Mouse (Mus musculus) ovary, postnatal 36 days (tissue): Measurements from ENCODE around the gene Plcb3.

ENCODE experiments used
- DNase-seq: peaks from one replicate; pipeline ENCODE4 v3.0.0; 2022; ENCODE audit warnings: low spot score, mixed read lengths

Gene Plcb3

GRCm38 (mm10) chr19:6990712-6991111 lies 14.4 kb upstream of the Plcb3 start:
- DNase-seq: no peak

DNA sequence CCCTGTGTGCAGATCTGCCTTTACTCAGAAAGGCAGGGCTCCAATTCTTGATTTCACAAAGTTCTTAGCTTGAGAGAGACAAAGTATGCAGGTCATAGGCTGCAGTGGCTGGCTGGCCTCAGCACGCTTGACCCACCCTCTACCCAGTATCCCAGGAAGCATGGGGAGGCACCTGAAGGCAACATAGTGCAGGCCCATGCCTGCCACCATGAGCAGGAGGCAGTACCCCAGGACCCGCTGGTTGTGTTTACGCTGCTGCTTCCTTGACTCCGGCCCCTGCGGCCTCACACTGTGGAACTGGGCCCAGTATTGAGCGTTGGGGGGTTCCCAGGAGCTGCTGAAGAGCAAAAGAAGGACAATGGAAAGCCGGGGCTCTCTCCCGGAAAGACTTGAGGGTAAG lies 13.0 kb upstream of the Plcb3 start:
- DNase-seq: no peak

DNA sequence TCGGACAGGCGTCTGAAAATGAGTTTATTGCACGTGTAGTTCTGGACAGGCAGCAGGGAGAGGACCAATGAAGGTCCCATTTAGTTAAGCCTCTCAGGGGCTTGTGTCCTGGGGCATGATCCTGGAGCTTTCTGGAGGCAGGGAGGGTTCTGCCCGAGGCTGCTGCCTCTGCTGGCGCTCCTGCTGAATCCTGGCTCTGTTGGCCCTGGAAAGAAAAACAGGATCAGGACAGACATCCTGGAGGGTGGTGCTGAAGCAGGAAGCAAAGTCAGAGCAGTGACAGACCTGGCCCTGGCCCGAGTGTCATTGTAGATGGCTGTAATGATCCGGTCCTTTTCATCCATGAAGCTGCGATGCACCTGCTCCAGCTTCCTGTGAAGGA lies 11.6 kb upstream of the Plcb3 start:
- DNase-seq: no peak

GRCm38 (mm10) chr19:6987061-6987903 lies 11.0 kb upstream of the Plcb3 start, which contains the start of gene Vegfb:
Vegfb (minus strand) TSS chr19:6987651.
- peak; percentile 80 for DNase-seq

- DNase-seq: no peak
These were observed 9.9 kb upstream of the Plcb3 start for GRCm38 (mm10) chr19:6985951-6986708.

DNA sequence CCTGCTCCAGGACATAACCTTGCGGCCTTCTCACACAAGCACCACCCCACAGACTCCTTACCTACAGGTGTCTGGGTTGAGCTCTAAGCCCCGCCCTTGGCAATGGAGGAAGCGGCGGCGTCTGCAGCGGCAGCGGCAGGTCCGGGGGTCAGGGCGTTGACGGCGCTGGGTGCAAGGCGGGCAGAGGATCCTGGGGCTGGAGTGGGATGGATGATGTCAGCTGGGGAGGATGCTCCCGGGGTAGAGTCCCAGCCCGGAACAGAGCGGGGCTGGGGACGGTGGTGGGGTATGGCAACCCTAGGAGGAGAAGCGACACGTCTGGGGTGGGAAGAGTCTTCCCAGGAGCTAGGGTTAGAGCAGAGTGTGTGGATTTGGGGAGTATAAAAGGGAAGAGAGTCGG lies 9.0 kb upstream of the Plcb3 start:
- no peak for DNase-seq

GRCm38 (mm10) chr19:6983621-6984020 lies 7.4 kb upstream of the Plcb3 start:
- DNase-seq: no peak

DNA sequence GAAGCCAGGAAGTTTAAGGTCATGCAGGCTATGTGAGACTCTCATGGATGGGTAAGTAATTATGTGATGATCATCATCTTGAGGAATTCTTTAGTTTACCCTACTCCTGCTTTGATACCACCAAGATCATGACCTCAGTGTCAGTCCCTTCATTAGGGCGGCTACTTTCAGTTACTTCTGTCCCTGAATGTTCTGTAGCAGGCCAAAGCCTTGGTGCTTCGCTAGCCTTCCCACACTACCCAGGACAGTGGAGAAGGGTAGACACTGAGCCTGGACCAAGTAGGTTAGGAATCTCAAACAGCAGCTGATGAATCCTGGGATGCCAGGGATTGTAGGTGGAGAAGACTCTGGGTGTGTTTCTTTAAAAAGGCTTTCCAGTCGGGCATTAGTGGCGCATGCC lies 5.2 kb upstream of the Plcb3 start:
- DNase-seq: no peak

- peak; percentile 99 for DNase-seq
These were observed 4.3 kb upstream of the Plcb3 start, which contains the start of gene Fkbp2 for GRCm38 (mm10) chr19:6980381-6981093. Fkbp2 (minus strand) TSS chr19:6980501.

DNA sequence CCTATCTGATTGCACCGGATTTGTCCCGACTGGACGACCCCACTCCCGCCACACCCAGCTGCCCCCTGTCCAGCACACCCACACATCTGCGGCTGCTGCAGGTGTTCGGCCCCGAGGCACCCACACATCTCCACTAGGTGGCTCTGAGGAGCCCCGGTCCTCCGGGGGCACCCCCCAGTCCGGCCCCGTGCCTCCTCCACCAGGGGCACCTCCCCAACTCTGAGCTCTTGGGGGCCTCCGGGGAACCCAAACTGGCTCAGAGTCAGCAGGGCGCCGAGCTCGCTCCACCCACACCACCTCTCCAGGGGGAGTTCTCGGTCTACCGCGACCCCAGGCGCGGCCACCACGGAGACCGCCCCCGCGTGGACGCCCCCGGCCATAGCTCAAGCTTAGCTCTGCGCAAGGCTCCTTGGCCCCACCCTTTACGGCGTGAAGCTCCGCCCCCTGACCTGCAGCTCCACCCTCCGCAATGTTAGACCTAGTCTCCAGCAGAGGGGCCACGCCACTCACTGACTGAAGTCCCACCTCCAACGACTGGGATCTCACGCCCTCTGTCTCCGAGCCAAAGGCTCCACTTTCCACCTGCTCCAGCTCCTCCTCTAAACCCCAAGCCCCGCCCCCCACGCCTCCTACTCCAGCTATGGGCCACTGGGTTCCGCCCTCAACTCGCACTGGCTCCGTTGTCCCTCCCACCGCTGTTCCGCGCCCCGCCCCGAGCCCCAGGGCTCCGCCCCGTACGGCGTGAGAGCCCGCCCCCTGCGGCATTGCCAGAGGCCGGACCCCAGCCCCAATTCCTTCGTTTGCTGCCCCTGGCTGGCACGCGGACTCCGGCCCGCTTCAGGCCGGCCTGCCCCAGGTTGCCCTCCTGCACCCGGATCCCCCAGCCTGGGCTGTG lies 3.5 kb upstream of the Plcb3 start:
- peak; percentile 100 for DNase-seq

GRCm38 (mm10) chr19:6979001-6979479 lies 2.8 kb upstream of the Plcb3 start:
- peak; percentile 51 for DNase-seq

DNA sequence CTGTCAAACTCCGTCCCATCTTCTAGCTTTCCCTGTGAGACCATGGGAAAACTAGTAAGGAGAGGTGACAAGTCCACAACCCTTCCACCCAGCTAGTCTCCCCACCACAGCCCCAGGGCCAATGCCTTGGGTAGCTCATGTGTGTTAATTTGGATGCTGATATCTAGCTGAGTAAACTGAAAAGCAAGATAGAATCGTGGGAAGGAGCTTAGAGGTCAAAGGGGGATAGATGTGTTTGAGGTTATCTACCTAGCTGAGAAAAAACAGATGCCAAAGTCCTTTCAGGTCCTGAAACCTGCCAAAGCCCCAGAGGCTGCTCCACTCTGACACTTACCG lies 2.3 kb upstream of the Plcb3 start:
- no peak for DNase-seq

- DNase-seq: no peak
These were observed 1.7 kb upstream of the Plcb3 start for GRCm38 (mm10) chr19:6977759-6978638.

DNA sequence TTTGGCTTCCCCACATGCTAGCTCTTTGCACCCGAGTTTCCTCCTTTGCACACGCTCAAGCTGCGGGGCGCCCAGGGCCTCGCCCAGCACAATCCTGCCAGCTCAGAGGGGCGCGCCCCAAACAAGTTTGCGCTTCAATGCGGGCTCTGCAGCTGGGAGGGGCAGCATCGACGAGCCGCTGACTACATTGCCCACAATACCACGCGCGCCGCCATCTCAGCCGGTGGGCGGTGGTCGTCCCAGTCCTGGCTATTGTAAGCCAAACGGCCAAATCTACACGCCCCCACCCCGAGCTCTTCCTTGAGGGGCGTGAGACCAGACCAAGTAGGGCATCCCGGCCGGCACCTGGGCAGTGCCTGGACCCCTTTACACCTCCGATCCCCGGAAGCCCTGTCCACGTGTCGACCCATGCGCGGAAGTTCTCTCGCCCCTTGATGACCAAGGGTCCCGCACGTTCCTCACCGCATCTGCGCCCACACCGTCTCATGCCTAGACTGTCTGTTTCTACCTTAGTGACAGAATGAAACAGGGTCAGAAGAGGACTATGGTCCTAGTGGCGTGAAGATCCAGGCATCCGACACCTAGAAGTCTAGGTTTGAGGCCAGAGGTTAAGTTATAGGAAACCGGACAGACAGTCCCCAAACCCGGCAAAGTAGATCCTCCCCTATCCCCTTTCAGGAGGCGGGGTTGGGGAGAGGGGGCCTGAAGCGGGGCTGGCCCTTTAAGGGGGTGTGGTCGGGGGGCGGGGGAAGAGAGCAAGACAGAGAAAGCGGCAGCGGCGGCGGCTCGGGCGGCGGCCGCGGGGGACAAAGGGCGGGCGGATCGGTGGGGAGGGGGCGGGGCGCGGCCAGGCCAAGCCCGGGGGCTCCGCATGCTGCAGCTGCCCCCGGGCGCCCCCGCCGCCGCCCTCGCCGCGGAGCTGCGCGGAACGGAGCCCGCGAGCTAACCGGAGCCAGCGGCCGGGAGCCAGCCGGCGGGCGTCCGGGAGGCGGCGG lies 1.8 kb downstream of the Plcb3 start, which contains the start of gene Ppp1r14b:
TSS of gene Ppp1r14b (plus strand) at position 758 of the 995 bp plus-strand sequence.
- DNase-seq: peak; percentile 84

GRCm38 (mm10) chr19:6973581-6974190 lies 2.6 kb downstream of the Plcb3 start:
- DNase-seq: no peak

DNA sequence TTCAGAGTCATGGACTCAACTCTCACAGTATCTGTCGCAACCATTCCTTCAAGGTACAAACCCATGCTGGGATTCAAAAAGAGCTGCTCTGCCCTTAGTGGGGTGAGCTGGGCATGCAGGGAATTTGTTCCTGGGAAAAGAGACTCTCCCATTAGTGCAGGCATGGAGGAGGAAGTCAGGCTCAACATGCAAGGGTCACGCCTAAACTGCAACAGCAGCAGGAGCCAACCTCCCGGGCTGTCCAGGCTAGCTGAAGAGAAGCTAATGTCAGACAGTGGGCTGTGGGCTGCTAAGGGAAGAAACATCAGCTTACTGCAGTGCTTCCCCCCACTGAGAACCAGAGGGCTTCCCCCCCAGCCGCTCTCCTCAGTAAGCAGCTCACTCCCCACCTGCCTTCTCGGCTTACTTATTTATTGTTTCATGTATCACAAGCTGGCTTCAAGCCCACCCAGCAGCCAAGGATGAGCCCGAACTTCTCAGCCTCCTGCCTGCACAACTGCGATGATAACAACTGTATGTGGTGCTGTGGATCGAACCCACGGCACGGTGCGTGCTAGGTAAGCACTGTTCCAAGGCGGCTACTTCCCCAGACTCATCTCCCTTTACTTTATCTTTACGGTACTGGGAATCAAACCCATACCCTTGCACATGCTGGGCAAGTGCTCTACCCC lies 3.9 kb downstream of the Plcb3 start:
- DNase-seq: no peak

DNA sequence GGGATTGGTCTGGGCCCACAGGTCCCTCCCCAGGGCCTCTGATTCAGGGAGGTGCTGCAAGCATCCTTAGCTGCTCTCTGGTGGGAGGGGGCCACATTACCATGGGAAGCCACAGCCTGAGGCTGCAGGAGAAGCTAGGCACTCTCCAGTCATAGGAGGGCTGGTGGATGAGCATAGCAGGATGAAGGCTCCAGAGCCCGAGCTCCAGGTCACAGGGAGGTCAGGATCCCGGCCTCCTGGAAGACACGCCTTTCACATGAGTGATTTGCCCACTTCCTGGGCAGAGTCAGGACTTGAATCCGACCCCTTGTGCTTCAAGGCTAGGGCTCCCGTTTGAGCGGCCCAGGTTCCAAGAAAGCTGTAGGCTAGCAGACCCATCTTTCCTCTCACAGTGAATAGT lies 4.6 kb downstream of the Plcb3 start:
- DNase-seq: no peak

- DNase-seq: peak; percentile 48
These were observed 5.7 kb downstream of the Plcb3 start for GRCm38 (mm10) chr19:6970460-6971085.
